Mouse (Mus musculus) telencephalon, adult 2 months (tissue): ENCODE measurements around the gene Naglu.

ENCODE experiments used
- DNase-seq: peaks from one replicate; pipeline ENCODE4 v3.0.0-alpha.2; 2011; ENCODE audit warnings: low read depth, low spot score

Naglu gene

DNA sequence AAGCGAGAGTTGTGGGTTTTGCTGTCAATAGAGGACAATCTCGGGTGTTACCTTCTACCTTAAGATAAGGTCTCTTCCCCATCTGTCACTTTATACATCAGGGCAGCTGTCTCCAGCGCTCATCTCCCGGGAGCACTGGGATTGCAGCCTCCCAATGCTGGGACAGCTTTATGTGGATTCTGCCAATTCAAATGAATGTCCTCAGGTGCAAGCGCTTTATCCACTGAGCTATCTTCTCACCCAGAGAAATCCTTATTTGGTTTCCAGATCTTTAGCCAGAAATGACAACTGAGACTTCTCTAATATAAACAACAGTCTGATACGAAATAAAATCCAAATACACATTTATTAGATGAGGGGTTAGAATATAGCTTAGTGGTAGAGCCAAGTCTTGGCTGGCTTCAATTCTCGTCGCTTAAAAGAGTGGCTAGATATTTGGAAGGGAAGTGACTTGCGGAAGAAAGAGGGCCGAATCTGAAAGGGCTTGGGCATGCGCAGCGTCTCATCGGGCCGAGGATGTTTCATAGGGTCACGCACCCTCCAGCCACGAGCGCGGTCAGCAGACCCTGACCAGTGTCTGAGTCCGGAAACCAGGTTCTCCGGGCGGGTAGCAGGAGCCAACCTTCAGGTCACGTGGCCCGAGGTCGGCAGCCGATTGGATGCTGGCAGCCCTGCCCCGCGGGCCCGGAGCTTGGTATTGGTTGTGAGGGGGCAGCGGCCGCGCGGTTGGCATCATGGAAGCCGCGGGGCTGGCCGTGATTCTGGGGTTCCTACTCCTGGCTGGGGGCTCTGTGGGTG, at the start of gene Naglu:
Gene Naglu, plus strand, starts transcription at position 622 of the 798 bp plus-strand sequence.
- DNase-seq = peak; percentile 86

DNA sequence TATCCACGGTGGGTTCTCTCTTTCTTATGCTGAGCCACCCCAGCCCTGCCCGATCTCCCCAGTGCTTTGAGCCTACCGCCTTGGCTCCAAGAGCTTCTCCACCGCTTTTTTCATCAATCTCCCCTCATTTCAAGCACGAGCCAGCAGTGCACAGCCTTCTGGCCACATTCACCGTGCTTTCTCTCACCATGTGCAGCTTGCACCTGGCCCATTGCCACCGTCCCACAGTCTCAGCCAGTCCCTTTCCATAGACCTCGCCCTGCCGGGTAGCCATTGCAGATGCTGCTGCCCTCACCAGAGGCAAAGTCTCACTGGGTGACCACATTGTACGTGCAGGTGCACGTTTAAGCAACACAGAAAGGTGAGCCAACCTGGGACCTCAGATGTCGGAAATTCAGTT, 46.4 kb upstream of the Naglu start:
- no peak for DNase-seq

DNA sequence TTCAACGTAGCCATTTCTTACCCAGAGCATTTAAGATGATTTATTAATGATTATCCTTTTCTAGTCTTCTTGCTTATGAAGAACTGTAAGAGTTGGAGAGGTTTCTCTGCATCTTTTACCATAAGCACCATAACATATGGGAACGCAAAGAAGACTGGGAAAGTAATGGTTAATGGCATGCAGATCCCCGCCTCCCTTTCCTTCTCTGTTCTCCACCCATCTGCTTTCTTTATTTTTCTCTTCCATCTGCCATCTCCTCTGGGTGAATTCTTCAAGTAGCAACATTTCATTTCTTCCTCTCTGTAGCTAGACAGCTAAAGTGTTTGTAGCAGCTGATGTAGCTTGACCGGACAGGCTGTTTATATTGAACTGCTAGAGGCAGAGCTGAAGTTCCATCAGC, 45.8 kb upstream of the Naglu start:
- no peak for DNase-seq

DNA sequence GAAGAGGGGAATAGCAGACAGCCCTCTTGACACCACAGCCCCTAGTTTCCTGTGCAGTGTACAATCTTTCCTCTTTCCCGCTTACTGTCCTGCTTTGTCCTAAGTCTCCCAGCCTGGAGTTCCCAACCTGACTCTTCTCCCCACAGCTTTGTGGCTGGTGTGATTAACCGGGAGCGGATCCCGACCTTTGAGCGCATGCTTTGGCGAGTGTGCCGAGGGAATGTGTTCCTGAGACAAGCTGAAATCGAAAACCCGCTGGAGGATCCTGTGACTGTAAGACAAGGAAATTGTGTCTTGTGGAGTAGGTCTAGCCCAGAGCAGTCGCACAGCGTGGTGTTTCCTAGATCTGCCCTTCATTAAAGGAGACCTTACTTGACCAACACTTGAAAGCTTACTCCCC, 42.7 kb upstream of the Naglu start:
- DNase-seq = no peak

DNA sequence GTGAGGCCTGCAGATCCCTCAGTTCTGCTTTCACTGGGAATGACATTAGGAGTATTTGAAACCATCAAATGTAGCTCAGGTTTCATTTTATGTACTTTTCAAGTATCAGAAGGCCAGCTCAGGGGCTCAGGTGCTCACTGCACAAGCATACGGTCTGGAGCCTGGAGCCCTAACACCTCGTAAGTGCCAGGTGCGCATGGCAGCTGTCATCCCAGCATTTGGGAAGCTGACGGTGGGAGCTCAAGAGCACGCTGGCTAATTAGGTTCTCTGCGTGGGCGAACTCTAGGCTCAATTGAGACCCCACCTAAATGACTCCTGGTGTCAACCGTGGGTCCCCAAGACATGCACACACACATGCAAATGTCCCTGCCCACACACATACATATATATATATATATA, 40.5 kb upstream of the Naglu start:
- DNase-seq = no peak

DNA sequence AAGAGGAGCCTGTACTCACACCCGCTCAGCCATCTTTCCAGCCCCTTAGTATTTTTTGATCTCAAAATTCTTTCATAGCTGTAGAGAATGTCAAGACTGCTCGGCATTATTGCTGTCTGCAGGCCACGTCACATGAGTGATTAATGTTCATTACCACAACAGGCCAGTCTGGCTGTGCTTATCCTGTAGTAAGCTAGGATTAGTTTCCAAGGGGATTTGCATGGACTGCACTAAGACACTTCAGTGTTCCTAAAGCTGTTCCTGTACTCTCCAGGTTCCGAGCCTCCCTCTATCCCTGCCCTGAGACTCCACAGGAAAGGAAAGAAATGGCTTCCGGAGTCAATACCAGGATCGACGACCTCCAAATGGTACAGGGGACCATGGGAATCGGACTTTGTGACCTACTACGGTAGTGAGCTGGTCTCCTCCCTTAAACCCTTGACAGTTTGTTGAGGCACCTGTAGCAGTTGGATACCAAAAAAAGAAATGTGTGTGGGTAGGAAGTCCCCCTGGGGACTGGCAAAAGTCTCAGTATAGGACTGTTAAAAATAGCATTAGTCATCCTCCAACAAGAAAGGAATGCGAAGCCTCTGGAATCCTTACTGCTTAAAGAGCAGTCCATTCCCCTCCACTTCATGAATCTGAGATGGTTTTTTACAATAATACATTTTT, 39.5 kb upstream of the Naglu start:
- no peak for DNase-seq

DNA sequence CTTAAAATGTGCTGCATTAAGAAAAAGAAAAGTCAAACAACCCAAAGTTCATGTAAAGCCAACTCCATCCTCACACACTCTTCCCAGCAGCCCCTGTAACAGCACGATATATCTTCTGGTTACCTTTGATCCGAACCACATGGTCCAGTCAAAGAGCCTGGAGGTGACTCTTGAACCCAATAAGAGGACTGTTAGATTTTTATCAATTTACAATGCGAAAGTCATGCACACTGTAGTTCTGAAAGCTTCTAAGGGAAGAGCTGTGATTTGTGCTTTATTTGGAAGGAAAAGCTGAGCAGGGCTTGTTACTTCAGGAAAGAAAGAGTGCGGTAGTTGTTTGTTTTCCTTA, 39.0 kb upstream of the Naglu start:
- DNase-seq = no peak

DNA sequence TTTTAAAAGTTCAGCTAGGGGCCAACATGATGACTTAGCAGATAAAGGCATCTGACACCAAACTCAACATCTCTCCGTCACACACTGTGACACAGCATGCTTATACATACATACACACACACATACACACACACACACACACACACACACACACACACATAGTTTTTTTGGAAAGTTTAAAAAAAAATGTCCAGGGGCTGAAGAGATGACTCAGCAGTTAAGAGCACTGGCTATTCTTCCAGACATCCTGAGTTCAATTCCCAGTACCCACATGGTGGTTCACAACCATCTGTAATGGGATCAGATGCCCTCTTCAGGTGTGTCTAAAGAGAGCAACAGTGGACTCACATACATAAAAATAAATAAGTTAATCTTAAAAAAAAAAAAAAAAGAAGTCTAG, 38.3 kb upstream of the Naglu start:
- no peak for DNase-seq

DNA sequence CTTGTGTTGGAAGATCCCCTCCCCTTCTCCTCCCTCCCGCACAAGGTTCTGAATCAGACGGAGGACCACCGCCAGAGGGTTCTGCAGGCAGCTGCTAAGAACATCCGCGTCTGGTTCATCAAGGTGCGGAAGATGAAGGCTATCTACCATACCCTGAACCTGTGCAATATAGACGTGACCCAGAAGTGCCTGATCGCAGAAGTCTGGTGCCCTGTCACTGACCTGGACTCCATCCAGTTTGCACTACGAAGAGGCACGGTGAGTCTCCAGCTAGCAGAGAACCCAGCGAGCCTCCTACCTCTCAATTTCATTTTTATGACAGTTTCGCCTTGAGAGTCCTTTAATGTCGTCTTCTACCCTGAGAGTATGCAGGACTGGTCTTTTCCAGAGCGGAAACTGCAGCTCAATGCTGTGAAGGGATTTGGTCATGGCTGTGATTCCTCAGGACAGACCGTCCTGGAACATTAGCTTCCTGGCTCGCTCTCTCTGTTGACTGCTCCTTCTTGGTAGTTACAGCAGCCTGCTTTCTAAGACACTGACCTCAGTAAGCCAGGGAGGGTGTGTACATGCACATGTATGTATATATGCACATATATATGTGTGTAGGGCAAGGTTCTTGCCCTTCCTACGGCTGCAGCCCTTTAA, 35.8 kb upstream of the Naglu start:
- DNase-seq = no peak

DNA sequence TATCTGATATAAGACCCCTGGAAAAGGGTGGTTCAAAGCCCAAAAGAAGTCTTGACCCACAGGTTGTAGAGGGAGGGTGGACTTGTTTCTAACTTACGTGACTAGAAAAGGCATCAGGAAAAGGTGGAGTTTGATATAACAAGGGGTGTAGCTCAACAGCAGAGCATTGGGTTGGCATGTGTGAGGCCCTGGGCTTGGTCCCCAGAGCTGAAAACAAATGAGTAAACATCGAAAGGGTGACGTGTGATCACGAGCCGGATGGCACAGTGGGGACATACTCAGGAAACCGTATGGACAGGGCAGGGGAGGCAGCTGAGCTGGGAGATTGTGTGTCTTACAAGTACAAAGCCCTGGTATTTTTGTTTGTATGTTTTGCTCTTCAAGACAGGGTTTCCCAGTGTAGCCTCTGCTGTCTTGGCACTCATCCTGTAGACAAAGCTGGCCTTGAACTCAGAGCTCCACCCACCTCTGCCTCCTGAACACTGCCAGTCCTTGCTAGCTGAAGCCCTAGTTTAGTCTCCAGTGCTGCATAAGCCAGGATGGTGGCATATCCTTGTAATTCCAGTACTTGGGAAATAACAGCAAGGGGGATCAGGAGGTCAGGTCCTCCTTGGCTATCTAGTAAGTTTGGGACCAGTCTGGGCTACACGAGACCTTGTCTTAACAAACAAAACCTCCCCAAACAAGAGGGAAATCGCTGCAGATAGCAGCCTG, 35.0 kb upstream of the Naglu start:
- DNase-seq = peak; percentile 41

DNA sequence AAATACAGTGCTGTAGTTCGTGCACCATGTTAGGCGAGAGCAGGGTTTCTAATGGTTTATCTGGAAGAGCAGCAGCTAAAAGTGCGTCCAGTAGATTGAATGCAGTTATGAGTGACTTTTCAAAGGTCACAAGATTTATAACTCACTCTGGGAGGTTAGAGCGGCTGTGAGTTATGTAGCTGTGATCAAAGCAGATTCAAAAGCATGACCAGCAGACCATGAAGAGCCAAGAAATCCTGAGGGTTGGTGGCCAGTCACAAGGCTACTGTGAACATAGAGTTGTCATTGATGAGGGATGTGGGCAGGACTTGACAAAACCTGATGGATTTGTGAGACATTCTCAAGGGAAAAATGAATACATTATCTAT, 34.5 kb upstream of the Naglu start:
- DNase-seq = no peak

DNA sequence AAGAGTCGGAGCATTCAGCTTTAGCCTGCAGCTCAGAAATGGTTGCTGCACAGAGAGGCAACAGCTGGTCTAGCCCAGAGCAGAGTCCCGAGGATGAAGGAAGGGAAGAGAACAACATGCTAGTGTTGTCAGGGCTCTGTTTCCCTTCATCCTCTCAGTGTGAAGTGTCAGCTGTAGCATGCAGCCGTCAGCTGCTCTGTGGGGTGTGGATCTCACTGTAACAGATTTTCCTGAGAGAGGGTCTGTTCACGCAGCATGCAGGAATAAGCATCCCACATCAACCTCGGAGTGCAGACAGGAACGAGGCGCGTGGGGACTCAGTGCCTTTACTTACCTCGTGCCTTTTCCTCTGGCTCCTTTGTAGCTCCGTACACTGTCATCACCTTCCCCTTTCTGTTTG, 32.0 kb upstream of the Naglu start:
- DNase-seq = no peak

DNA sequence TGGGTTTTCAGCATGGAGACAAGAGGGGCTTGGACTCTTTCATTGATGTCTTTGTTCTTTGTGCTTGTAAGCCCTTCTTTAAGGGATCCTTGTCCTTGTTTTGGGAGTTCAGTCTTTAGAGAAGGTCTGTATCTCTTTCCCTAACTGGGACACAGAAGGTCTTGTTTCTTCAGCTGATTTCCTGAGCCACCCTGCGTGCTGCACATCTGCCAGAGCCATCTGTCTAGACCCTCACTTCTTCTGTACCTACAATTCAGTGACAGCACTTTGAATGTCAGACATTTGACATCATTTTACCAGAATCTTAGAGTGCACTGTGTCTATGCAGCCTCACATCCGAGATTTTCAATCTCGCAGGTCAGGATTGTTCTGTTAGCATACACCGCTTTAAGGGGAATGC, 24.0 kb upstream of the Naglu start:
- no peak for DNase-seq

DNA sequence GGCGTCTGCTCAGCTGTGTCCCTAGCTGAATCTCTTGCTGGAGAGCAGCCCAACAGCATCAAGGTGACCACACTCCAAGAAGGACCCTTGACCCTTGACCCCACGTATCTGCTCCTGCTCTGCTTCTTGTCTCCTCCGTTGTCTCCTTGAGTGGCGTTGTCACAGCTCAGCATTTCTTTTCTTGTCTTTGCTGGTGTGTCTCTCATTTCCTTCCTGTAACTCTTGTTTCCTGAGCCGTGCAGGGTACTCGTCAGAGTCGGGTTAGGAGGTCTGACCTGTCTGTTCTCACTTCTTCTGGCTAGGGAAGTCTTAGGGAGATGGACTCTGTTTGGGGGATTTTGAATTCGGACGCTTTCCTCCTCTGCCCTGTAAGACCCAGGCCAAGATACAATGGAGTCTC, 23.4 kb upstream of the Naglu start:
- no peak for DNase-seq

DNA sequence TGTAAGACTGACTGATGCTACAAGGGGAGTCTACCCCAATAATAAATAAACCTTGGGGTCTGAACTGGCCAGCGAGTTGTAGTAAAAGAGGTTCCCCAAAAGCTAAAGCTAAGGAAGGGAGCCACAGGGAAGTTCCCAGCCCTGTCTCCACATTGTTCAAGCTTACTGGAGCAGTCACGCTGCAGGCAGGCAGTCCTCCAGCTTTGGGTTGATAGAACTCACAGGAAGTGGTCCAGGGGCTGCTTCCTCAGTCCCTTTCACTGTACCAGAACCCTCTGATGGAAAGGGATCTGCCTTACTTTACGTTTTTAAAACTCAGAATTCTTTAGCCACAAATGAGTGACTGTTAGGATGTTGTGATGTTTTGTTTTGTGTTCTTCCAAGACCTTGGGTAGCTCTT, 22.3 kb upstream of the Naglu start:
- no peak for DNase-seq

DNA sequence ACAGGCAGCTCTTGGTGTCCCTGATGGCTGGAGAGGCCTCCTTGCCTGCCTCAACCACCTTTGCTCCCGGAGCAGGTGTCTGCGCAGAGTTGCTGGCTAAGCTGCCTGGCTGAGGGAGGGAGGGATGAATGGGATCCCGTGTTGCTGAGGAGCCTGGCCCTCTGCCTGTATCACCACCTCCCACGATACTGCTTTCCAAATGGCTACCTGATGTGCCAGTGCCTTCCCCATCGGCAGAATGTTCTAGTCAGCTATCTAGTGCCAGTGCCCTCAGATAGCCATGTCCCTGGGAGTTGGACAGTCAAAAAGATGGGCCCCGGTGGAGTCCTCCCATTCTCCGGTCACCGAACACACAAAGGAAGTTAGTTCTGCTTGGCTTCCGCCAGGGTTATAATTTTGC, 19.5 kb upstream of the Naglu start:
- DNase-seq = no peak

DNA sequence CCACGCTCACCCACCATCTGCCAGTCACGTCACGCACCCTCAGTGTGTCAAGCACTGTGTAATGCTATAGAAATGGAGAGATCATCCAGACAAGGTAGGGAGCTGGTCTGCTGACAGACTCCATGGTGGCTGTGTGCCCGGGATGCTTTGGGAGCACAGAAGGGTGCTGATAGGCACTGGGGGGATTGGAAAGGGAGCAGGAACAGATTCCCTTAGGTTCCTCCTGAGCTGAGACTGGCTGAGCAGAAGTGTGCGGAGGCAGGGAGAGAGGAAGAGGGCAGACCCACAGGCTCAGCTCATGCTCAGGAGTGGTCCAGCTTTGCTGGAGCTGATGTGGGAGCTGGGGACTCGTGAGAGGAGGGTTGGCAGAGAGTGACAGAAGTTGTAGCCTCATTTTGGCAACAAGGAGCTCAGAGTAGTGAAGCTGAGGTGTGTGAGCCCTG, 18.7 kb upstream of the Naglu start:
- DNase-seq = no peak

DNA sequence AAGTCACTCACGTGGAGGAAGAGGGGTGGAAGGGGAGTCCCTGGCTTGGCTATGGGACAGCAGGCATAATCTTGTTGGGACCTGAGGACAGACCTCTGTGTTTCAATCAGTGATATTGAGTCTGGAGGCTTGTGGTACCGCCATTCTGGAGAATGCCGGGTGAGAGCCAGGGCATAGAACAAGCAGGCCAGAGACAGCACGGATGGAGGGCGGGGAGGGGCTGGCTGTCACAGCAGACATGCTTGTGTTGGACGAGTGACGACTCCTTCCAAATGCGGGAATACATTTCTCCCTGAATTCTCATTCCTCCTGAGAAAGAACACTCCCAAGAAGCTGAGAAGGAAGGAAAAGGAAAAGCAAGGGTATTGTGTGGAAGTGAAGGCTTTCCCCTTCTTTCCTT, 18.2 kb upstream of the Naglu start:
- DNase-seq = no peak

DNA sequence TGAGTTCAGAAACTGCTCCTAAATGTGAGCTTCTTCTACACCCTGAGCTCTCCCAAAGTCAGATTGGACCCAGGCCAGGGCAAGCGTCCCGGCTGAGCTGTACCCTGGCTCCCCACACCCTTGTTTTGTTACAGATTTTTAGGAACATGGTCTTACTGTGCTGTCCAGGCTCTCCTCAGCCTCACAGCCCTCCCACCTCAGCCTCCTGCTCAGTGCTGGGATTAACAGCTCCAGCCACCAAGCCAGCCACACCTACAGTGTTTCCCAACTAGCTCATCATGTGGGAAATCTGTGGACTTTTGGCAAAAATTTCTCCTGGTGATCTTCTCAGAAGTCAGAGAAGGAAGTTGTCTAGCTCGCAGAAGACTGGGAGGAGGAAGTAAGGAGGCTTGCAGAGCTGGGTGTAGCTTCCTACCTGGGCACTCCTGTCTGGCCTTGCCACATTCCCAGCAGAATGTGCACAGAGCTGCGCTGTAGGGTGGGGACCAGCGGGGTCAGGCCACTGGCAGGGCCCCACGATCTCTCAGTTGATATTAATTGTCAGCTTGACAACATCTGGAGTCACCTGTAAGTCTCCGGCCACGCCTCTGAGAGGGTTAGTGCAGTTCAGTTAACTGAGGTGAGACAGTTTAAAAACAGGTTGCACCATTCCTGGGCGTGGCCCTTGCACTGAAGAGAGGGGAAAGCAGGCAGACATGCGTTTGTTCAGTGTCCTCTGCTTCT, 16.9 kb upstream of the Naglu start:
- no peak for DNase-seq

DNA sequence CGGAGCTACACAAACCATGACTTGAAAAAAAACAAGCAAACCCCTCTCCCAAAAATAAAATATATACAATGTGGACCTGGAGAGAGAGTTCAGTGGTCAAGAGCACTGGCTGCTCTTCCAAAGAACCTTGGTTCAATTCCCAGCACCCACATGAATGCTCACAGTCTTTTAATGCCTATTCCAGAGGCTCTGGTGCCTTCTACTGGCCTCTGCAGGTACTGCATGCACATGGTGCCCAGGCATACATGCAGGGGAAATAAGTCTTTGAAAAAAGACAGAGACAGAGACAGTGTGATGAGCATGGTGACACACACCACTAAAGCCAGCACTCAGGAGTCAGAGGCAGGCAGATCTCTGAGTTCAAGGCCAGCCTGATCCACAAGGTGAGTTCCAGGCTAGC, 15.8 kb upstream of the Naglu start:
- DNase-seq = no peak

DNA sequence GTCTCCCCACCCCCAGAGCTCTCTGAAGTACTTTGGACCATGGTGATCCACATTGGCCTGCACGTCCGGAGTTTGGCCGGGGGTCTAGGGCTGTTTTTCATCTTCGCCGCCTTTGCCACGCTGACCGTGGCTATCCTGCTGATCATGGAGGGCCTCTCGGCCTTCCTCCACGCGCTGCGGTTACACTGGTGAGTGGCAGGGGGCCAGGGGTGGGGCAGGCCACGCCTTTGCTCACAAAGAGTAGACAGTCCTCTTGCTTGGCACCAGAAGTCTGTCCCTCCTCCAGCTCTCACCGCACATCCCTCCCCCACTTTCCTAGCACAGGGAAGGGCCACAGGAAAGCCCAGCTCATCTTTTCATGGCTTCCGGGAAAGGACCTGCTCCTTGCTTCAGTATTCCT, 14.4 kb upstream of the Naglu start:
- no peak for DNase-seq

DNA sequence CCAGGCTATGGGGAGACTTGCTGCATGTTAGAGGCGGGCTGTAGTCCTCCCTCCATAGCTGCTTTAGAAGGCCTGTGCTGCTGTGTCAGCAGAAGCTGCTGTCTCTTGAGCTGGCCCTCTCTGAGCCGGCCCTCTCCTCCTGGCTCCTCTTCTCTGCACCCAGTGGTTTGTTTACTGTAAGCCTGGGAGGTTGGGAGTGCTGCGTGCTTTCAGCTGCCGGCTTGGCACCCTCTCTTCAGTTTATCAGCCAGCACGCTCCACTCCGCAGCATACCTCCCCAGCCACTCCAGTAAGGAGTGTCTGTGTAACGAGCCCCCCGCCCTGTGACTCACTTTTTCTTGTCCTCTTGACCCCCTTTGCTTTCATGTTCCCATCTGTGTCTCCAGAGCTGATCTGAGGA, 12.9 kb upstream of the Naglu start:
- DNase-seq = no peak
